Mouse (Mus musculus) spleen, adult 2 months (tissue): ENCODE data around the gene Txndc17.

Experiments
- CTCF ChIP-seq: fragments of 200-500 bp; IDR thresholded peaks from 2 replicates; pipeline ENCODE4 v1.5.1; 2011; ENCODE audit warnings: mild to moderate bottlenecking, inconsistent platforms; ENCODE audit not compliant: insufficient read depth, insufficient read length, insufficient replicate concordance; ENCODE audit errors: extremely low read depth
- POLR2A ChIP-seq: fragments of 200-500 bp; IDR thresholded peaks from 2 replicates; pipeline ENCODE4 v1.6.1; 2011; ENCODE audit warnings: low read depth, low read length, inconsistent platforms

- TF ChIP-seq CTCF (no peak), POLR2A (no peak)
Measured at GRCm38 (mm10) chr11:72180556-72180955, 26.8 kb upstream of the Txndc17 start.
